Mouse (Mus musculus) adrenal gland, postnatal 10 days (tissue): ENCODE measurements around the gene Tmem181a. TPM values are rescaled to one million over a fixed set of nuclear protein-coding genes. Genes with fewer than 3 reads are reported as not detected.
"Not testable (repeated sequence)": the region's sequence is repeated elsewhere in the genome, so short reads cannot be mapped to it uniquely, and the experiment has no call there.

Experiments
- DNase-seq: peaks from one replicate; pipeline ENCODE4 v3.0.0; 2021; ENCODE audit warnings: mixed read lengths
- total RNA-seq, 2 experiments: library from RNA; stranded (reverse); gene quantifications; 2 replicates each; pipeline ENCODE4 v1.2.3; 2021

The Tmem181a gene
- total RNA-seq, 2 experiments from 2014 or later: 11.4 to 12.8 TPM

DNA sequence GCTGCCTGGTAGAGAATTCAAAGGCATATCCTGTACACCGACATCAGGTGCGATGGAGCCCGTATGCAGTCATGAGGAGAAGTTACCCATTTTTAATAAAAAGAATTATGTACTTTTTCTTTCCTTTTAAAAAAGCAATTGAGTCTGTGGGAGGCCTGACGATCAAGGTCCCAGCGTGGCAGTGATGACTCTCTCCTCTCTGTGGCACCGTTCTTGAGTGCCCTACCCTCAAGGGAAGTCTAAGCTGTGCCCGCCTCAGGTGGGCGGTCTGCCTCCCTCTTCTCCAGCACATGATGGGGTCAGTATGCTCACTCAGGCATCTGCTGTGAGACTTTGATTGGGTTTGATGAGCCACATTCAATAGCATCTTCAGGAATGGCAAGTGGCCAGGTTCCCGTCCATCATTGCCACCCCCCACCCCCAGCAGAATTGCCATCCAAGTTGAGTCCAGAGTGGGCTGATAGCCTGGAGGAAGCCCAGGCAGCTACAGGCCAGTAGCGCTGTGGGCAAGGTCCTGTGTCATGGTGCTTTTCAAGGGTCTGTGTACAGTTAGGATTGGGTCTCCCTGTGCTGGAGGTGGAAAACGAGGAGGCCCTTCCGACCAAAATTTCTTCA lies 49.1 kb downstream of the Tmem181a start:
- DNase-seq: not testable (repeated sequence)

DNA sequence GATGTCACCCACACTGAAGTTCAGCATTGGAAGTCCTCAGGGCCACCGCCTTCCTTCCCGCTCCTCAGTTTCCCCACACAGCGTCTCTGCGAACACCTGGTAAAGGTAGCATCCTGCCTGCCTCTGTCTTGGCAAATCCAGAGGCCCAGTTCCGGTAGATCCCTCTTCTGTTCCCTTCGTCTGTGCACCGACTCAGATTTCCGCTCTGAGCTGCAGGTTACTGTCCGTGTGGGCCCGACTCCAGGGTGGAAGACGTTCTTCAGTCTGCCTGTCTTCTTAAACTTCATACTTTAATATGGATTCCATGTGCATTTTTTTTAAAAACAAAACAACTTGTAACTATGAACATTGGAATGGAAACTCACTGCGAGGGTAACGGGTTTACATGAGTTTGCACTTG lies 49.8 kb downstream of the Tmem181a start:
- not testable (repeated sequence) for DNase-seq

DNA sequence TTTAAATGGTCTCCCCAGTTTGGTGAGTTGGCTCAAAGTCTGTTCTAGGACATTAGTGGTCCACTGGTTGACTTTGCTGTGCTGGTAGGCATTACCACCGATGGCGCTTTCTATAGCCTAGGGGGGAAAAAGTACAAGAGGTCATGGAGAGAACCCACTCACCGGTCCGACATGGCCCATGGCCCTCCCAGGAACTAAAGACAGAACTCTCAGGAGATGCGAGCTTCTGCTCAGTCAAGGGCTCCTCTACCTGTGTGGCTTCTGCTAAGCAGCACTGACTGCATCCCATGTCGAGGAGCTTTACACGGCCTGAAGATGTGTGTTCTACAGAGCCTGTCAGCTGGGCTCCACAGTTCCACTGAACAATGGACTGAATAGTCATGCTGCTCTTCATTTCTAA lies 55.1 kb downstream of the Tmem181a start:
- DNase-seq: not testable (repeated sequence)

DNA sequence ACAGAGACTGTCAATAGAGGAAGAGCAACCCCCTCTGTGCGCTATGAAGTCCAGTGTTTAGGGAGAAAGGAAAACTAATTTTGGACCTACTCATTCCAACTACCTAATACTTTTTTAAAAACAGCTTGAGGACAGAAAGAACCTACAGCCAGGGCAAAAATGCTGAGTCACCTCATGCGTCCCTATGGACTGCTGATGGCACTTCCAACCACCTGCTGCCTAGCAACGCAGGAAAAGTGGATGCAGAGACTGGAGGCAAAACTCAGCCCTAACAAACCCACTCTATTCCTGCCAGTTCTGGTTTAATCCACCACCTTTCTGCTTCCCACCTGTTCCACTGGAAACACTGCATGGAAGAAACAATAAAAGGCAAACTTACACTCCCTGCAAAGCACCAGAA lies 56.1 kb downstream of the Tmem181a start:
- DNase-seq: not testable (repeated sequence)

DNA sequence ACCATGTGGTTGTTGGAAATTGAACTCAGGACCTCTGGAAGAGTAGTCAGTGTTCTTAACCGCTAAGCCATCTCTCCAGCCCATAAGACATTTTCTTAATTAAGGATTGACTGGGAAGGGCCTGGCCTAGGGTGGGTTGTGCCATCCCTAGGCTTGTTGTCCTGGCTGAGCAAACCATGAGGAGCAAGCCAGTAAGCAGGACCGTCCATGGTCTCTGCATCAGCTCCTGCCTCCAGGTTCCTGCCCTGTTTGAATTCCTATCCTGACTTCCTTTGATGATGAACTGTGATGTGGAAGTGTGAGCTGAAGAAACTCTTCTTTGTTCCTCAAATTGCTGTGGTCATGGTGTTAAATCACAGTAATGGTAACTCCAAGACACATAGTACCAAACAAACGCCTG lies 57.8 kb downstream of the Tmem181a start:
- DNase-seq: not testable (repeated sequence)

DNA sequence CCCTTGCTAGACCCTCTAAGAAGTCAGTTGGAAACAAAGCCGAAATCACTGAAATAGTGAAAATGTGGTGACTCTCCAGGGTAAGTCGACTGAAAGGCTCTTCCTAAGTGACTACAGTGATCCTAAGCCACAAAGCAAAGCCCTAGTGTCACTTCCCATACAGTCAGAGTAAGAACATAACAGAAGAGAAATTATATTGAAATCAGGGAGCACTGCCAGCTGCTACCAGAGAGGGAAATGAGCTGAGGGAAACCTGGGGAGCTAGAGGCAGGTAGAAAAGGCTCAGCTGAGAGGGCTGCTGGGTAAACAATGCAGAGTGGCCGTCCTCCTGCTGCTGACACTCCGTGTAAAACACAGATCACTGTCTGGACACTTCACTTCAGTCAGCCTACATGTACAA lies 59.0 kb downstream of the Tmem181a start:
- DNase-seq: not testable (repeated sequence)

DNA sequence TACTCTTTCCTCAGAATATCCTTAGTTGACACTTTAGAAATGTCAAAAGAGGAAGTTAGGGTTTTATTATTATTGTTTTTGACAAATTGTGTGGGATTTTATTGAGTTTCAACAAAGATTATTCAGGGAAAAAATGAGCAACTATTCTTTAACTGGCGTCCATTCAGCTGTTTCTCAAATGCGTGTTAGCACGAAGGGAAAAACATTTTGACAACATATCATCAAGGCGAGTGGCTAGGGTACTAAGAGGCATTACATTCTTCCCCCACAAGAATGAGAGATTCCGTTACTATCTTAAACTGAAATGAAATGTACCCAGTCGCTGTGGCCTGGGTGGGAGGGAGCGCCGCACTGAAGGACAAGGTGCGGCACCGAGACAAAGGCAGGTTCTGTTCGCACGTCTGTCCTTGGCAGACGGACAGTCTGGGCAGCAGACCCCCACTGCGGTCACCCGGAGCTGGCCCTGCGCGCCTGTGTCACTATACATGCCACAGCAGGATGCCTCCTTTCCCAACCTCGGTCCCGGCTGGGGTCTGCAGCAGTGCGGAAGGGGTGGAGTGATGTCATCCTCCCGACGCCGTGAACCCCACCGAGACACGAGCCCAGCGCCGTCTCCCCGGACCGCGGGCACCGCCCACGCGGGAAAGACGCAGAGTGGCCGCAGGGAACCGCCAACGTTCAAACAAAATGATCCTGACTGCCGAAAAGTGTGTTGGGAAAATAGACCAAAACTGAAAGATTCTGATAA lies 59.9 kb downstream of the Tmem181a start:
- DNase-seq: peak; percentile 75

DNA sequence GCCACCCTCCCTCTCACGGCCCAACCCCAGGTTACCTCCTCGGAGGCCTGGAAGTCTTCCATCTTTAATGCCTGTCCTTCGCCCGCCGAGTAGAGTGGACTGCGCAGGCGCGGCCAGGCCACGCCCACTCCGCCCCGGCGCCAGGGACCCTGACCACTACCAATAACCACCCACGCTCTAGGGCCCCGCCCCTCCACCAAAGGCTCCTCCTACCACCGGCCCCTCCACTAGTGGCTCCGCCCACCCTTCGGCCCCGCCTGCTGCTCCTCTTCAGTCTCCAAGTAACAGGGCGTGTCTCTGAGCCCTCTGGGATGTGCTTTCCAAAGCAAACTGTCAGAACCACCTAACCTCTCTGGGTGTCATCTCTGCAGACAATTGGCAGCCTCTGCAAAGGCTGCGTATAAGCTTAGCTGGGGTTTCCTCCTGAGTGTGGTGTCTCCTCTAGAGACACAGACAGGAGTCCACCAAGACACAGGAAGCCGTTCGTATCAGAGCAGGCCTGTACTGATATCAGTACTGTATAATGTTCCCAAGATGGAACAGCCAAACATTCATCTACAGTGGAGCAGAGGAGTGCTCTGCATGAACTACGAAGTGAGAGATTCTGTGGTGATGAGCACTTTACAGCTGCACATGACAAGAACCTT lies 60.8 kb downstream of the Tmem181a start, which contains the start of gene Dynlt1a:
Dynlt1a (minus strand) TSS at position 162 of the 647 bp plus-strand sequence.
- DNase-seq: peak; percentile 100

DNA sequence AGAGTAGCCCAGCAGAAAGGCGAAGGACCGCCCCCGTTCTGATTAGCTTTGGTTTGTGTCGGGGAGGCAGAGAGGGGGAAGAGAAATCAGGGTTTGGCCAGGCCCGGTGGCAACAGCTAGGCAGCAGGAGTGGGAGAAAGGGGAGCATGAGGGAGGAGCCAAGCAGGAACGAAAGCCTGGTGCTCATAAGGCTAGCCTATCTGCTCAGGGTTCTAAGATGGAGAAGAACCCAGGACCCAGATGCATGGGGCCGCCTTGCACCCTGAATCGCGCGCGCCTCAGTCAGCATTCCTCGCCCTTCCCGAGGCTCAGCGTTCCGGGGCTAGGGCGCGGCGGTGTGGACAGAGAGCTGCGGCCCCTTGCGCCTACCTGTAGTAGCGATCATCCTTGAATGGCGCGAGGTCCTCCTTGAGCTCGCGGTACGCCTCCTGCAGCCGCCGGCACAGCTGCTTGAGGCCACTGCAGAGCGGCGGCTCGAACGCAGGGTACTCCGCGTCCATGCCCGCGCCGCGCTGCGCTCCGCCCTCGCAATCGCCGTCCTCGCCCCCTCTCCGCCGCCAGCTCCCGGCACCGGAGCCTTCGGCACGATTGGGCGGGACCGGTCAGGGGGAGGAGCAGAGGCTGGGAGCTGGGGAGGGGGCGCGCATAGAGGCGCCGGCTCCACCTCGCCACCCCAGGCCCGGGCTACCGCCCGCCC lies 64.6 kb downstream of the Tmem181a start:
- not testable (repeated sequence) for DNase-seq

DNA sequence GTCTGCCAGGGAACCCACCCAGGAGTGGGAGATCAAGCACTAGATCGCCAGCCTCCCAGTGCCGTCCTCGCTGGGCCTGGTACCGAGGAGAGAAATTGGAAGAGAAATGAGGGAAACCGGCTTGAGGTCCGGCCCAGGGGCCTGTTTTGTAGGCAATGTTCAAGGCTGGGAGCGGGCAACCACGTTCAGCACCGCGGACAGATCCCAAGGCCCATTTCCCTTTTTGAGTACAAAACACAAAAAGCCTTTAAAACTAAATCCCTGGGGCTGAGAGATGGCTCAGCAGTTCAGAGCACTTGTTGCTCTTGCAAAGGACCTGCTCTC lies 65.1 kb downstream of the Tmem181a start:
- DNase-seq: not testable (repeated sequence)

DNA sequence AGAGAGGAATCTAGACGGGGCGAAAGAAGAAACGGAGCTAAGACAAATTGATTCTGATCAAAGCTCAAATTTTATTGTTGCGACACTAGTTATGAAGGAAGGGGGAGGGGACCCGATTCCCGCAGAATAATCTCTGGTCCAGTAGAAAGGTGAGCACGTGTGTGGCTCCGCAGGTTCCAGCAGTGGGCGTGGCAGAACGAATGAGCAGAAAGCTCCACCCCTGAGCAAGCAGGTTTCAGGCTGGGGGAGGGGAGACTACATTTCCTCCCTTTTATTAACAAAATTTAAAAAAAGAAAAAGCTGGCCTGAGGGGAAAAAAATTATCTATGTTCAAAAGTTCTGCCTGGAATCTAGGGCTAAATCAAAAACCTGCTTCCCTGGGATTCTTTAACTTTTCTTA lies 68.4 kb downstream of the Tmem181a start:
- not testable (repeated sequence) for DNase-seq

DNA sequence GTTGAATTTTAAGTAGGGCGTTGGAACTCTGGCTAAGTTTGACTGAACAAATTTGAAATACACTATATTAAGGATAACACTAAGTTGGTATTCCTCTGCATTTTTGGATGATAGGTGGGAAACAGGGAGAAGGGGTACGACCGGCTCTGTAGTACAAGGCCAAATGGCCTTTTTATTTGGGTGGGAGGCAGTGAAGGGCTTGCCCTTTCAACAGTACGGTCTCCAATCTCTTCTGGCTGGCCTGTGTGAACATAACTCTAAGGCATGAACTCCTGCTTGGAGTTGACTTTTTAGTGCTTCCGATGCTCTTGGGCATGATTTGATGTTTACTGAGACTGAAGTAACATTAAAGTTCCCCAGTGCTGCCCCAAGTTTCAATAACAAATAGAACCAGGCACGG lies 68.9 kb downstream of the Tmem181a start:
- not testable (repeated sequence) for DNase-seq

DNA sequence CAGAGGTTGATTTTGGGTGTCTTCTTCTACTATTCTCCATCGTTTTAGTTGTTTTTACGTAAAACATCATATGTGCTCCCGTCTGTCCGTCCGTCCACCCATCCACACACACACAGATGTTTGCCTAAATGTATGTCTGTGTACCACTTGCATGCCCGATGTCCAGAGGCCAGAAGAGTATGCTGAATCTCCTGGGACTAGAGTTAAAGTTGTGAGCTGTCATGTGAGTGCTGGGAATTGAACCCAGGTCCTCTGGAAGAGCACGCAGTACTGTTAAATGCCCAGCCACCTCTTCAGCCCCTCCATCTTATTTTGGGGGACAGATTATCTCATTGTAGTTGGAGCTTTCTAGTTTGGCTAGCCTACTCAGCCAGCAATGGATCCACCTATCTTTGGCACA lies 70.9 kb downstream of the Tmem181a start:
- not testable (repeated sequence) for DNase-seq

DNA sequence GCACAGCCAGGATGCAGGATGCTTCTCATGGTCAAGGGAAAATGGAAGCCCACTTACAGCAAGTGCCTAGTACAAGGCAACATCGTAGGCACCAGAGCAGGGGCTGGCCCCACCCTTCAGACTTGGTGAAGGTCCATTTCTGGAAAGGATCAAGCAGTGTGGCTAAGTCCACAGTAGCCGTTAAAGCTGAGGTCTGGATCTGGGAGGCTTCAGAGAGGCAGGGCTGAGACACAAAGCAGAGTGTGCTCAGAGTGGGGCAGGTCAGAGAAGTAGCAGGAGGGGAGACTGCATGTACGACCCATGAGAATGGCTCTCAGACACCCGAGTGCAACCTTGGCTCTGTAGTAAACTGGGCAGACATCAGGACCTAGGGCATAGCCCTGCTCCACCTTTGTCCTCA lies 72.3 kb downstream of the Tmem181a start:
- not testable (repeated sequence) for DNase-seq

DNA sequence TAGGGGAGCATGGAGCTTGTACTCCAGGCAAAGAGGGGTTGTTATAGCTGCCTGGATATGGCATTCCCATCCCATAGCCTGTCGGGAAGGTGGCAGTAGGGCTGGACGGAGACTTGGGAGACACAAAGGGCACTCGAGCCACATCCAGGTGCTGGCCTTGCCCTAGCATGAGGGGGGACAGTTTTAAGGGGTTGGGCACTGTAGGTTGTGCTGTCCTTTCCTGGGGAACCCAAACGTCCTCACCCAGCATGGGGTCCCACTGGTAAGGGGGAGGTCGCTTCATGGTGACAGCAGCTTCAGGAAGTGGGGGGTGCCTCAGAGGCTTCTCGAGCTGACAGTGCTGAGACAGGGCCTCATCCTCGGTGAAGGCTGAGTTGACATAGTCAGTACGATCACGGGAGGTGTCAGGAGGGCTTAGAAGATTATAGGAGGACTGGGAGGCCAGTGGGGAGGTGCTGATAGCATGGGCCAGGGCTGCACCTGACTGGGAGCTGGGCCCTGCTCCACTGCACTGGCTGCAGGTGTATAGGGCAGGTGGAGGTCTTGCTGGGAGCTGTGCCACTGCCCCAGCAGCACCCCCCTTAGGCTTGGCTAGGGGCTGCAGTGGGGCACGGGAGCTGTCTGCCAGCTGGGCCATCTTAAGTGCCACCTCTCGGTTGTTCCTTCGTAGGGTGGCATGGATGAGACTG lies 86.1 kb downstream of the Tmem181a start:
- not testable (repeated sequence) for DNase-seq

DNA sequence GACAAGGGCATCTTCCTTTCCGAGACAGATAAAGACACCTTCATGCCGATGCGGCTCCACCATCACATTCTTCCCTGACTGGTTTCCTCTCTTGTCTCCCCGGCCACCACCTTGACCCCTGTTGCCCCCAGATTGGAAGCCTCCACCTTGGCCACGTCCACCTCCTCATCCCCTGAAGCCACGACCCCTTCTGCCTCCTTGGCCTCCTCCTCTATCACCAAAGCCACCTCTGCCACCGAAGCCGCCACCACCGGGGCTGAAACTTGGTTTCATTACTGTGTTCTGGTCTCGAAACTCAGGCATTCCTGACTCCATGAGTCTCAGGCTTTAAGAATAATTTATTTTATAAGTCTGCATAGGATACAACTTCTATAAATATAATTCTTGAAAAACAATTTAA lies 98.6 kb downstream of the Tmem181a start:
- peak; percentile 2 for DNase-seq

Other genes starting within 250 kb of the Tmem181a start
- gene Serac1, start 177.1 kb upstream of the Tmem181a start, total RNA-seq: 1 to 10 TPM; 5.4 to 8.2 TPM
- 10 to 100 TPM; 90.9 to 96.9 TPM for gene Gtf2h5, start 177.1 kb upstream of the Tmem181a start, total RNA-seq
- gene Tulp4, start 150.4 kb upstream of the Tmem181a start, total RNA-seq: 10 to 100 TPM; 66.8 to 82.4 TPM
- gene Dynlt1a, start 60.6 kb downstream of the Tmem181a start, total RNA-seq: 1 to 10 TPM; 3.1 to 6.3 TPM
- 100 to 1,000 TPM; 131 to 145 TPM for gene Dynlt1b, start 173.3 kb downstream of the Tmem181a start, total RNA-seq